Mouse (Mus musculus) olfactory bulb, adult 2 months (tissue): ENCODE results near the gene Selenbp1.

Experiments
- CTCF ChIP-seq: fragments of 200-500 bp; IDR thresholded peaks from 2 replicates; pipeline ENCODE4 v1.5.1; 2012; ENCODE audit warnings: low read depth, mild to moderate bottlenecking, low read length, moderate library complexity; ENCODE audit not compliant: insufficient read depth
- POLR2A ChIP-seq: fragments of 200-500 bp; IDR thresholded peaks from 2 replicates; pipeline ENCODE4 v1.6.1; 2012; ENCODE audit warnings: mild to moderate bottlenecking, low read depth, low read length, moderate library complexity; ENCODE audit not compliant: insufficient read depth

GRCm38 (mm10) chr3:94906482-94906881, 26.4 kb upstream of the Selenbp1 start:
- TF ChIP-seq CTCF (no peak), POLR2A (no peak)
